Mouse (Mus musculus): Measurements from ENCODE around the gene Naa38. TPM values are rescaled to one million over a fixed set of nuclear protein-coding genes. Genes with fewer than 3 reads are reported as not detected.

Naa38 gene
- polyA plus RNA-seq, 1 experiment = 43.9 TPM

DNA sequence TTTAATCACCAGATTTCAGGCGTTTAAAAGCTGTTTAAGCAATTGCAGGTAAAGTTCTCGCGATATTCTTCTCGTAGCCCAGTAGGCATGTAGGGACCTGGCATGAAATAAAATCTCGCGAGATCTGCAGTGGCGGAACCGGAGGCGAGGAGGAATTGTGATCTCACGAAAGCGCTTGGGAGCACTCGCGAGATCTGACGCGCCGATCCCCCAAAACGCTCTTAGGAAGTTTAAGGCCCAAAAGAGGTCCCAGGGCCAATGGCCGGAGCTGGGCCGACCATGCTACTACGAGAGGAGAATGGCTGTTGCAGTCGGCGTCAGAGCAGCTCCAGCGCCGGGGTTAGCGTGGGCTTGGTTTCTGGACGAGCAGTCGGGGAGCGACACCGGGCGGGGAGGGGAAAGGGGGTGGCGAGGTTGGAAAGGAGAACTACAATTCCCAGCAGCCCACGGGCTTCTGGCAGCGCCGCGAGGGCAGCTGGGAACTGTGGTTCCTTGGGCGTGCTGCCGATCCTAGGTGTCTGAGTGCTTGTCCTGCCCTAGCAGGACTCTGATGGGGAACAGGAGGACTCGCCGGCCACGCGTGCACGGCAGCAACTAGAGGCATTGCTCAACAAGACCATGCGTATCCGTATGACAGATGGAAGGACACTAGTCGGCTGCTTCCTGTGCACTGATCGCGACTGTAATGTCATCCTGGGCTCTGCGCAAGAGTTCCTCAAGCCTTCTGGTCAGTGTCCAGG, 517 bp downstream of the Naa38 start:
- 0 out of 2 replicates have a peak, but pooled peaks cover 2% of the 10 kb centered on the region for H3K4me1 ChIP-seq (ENCODE audit: control insufficient read depth, insufficient read depth, low read length)
- TF ChIP-seq CTCF (IDR thresholded peaks at IDR 0.05; ENCODE audit: control insufficient read depth, insufficient read depth, low read length) (no peak), POLR2A (IDR thresholded peaks at IDR 0.05; ENCODE audit: borderline replicate concordance, control insufficient read depth, low read depth, low read length) (peak; percentile 75)
- under 1% methylated on average over 48 of the region's 48 CpGs for WGBS
- peak overlapping the region; percentile 98 for H3K27ac ChIP-seq (ENCODE audit: control insufficient read depth, insufficient read depth, low read depth, low read length, poor library complexity)
- H3K4me3 ChIP-seq (replicated peaks; ENCODE audit: control insufficient read depth, low read depth, low read length) = peak overlapping the region; percentile 74

DNA sequence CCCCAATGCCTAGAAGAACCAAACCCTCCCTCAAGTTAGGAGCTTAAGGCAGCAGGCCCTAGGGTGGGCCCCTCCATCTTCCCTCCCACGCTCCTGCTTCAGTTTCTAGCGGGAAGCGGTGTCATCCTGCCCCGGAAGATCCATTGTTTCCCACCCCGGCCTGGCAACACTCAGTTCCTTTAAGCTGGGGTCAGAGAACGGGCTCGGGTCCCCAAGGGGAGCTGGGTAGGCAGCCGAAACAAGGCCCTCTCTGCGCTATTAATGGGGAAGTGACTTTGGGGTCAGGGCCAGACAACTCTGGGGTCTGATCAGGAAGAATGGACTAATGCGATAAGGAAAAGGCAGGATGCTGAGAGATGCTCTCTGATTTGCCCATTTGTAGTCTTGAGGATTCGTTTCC, 1.5 kb downstream of the Naa38 start:
- Histone ChIP-seq H3K4me1 (ENCODE audit: control insufficient read depth, insufficient read depth, low read length) (peaks cover 4% of the 10 kb centered on the region; the same call in 1 of the 2 replicates), H3K27ac (ENCODE audit: control insufficient read depth, insufficient read depth, low read depth, low read length, poor library complexity) (peak overlapping the region; percentile 25; the same call in 1 of the 2 replicates), H3K4me3 (replicated peaks; ENCODE audit: control insufficient read depth, low read depth, low read length) (peak overlapping the region; percentile 74)
- TF ChIP-seq CTCF (IDR thresholded peaks at IDR 0.05; ENCODE audit: control insufficient read depth, insufficient read depth, low read length) = no peak
- no peak for TF ChIP-seq POLR2A (IDR thresholded peaks at IDR 0.05; ENCODE audit: borderline replicate concordance, control insufficient read depth, low read depth, low read length)
- 12% methylated on average over 11 of the region's 11 CpGs for WGBS

DNA sequence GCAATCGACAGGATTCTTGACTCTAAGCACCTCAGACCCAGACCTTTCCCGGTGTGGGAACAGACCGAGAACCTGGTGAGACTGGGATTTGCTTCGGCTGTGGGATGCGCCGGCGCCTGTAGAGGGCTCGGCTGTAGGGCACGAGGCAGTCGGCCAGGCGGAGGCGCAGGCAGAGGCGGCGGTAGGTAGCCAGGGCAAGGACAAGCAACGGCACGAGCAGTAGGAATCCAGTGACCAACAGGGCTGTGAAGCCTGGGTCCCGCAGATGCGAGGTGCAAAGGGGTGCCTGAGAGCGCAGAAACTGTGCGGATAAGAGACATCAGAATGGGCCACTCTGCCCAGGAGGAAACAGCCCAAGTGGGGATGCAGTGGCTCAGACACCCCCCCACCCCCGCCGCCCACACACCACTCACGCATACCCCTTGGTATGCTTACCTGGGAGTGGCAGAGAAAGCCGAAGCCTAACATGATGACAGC, 2.3 kb downstream of the Naa38 start:
- 76% methylated on average over 24 of the region's 24 CpGs for WGBS
- no peak overlapping the region for H3K4me3 ChIP-seq (replicated peaks; ENCODE audit: control insufficient read depth, low read depth, low read length)
- peaks cover 4% of the 10 kb centered on the region; the same call in 1 of the 2 replicates for H3K4me1 ChIP-seq (ENCODE audit: control insufficient read depth, insufficient read depth, low read length)
- H3K27ac ChIP-seq (ENCODE audit: control insufficient read depth, insufficient read depth, low read depth, low read length, poor library complexity) = no peak overlapping the region
- no peak for TF ChIP-seq POLR2A (IDR thresholded peaks at IDR 0.05; ENCODE audit: borderline replicate concordance, control insufficient read depth, low read depth, low read length)
- TF ChIP-seq CTCF (IDR thresholded peaks at IDR 0.05; ENCODE audit: control insufficient read depth, insufficient read depth, low read length) = no peak

- Histone ChIP-seq H3K4me1 (ENCODE audit: control insufficient read depth, insufficient read depth, low read length) (peaks cover 4% of the 10 kb centered on the region; the same call in 1 of the 2 replicates), H3K27ac (ENCODE audit: control insufficient read depth, insufficient read depth, low read depth, low read length, poor library complexity) (no peak within 1 kb of the TSS), H3K4me3 (replicated peaks; ENCODE audit: control insufficient read depth, low read depth, low read length) (no peak within 1 kb of the TSS)
- TF ChIP-seq CTCF (IDR thresholded peaks at IDR 0.05; ENCODE audit: control insufficient read depth, insufficient read depth, low read length) (no peak), POLR2A (IDR thresholded peaks at IDR 0.05; ENCODE audit: borderline replicate concordance, control insufficient read depth, low read depth, low read length) (no peak)
- 55% methylated on average over 16 of the region's 16 CpGs for WGBS
Observed at GRCm38 (mm10) chr11:69398059-69398458, 2.8 kb downstream of the Naa38 start, which contains the start of gene Tmem88. Tmem88 (minus strand) TSS chr11:69398234.

DNA sequence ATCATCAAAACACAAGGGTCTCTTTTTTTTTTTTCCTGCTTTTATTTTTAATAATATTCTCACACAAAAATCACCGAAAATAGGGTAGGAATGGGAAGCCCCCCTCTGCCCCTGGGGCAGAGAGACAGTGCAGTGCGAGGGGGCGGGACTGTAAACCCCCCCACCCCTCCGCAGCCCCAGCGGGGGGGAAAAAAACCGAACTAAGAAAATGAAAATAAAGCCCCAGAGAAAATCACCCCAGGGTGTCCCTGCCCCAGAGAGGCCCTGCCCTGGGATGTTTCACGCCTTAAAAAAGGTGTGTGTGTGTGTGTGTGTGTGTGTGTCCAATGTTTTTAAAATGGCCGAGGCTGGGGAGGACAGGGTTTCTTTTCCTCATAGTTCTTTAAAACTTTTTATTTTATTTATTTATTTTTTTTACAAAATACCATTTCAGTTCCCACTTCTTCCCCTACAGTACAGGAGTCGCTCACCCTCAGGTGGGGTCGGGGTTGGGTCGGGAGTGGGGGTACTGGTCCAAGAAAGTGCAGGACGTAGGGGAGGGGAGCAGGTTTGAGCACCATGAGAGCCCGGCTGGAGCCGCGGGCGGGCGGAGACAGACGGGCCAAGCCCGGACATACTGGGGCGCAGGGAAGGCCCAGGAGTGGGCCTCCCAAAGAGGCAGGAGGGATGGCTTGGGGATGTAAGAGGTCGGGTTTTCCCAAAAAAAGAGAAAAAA, 3.4 kb downstream of the Naa38 start:
- TF ChIP-seq CTCF (IDR thresholded peaks at IDR 0.05; ENCODE audit: control insufficient read depth, insufficient read depth, low read length) (no peak), POLR2A (IDR thresholded peaks at IDR 0.05; ENCODE audit: borderline replicate concordance, control insufficient read depth, low read depth, low read length) (no peak)
- no peak overlapping the region for H3K27ac ChIP-seq (ENCODE audit: control insufficient read depth, insufficient read depth, low read depth, low read length, poor library complexity)
- H3K4me3 ChIP-seq (replicated peaks; ENCODE audit: control insufficient read depth, low read depth, low read length) = no peak overlapping the region
- 88% methylated on average over 21 of the region's 21 CpGs for WGBS
- peaks cover 4% of the 10 kb centered on the region; the same call in 1 of the 2 replicates for H3K4me1 ChIP-seq (ENCODE audit: control insufficient read depth, insufficient read depth, low read length)

DNA sequence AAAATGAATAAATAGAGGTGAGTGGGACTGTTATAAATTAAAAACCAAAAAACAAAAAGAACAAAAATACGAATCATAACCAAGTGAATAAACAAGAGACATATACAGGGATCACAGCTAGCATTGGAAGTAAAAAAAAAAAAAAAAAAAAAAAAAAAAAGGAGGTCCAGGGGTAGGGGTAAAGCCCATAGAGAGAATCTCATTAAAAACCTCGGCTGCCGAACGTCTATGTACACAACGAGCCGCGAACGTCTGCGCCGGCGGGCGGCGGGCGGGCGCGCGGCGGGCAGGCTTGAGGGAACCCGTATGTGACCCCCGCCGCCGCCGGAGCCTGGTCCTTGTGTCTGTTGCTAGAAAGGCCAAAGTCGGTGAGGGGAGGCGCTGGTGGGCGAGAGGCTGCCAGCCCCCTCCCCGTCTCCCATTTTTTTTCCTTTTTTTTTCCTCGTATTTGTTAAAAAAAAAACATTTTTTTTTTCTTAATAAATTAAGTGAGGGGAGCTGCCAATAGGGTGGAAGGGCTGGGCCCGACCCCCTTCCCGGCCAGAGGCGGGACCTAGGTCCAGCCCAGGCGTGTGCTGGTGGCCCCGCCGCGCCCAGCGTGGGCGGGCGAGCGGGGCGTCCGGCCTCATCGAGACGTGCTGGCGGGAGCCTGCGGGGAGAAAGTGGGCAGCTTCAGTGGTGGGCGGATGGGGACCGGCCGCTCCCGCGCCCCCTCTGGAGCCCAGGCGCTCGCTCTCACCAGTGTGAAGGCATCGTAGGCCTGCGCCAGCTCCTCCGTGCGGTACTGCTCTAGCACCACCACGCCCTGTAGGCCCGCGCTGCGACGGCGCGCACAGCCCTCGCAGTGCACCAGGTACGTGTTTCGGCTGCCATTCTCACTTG, 4.2 kb downstream of the Naa38 start:
- Histone ChIP-seq H3K4me3 (replicated peaks; ENCODE audit: control insufficient read depth, low read depth, low read length) (no peak overlapping the region), H3K27ac (ENCODE audit: control insufficient read depth, insufficient read depth, low read depth, low read length, poor library complexity) (no peak overlapping the region), H3K4me1 (ENCODE audit: control insufficient read depth, insufficient read depth, low read length) (peaks cover 4% of the 10 kb centered on the region; the same call in 1 of the 2 replicates)
- 93% methylated on average over 65 of the region's 66 CpGs for WGBS
- TF ChIP-seq POLR2A (IDR thresholded peaks at IDR 0.05; ENCODE audit: borderline replicate concordance, control insufficient read depth, low read depth, low read length) (no peak), CTCF (IDR thresholded peaks at IDR 0.05; ENCODE audit: control insufficient read depth, insufficient read depth, low read length) (no peak)

DNA sequence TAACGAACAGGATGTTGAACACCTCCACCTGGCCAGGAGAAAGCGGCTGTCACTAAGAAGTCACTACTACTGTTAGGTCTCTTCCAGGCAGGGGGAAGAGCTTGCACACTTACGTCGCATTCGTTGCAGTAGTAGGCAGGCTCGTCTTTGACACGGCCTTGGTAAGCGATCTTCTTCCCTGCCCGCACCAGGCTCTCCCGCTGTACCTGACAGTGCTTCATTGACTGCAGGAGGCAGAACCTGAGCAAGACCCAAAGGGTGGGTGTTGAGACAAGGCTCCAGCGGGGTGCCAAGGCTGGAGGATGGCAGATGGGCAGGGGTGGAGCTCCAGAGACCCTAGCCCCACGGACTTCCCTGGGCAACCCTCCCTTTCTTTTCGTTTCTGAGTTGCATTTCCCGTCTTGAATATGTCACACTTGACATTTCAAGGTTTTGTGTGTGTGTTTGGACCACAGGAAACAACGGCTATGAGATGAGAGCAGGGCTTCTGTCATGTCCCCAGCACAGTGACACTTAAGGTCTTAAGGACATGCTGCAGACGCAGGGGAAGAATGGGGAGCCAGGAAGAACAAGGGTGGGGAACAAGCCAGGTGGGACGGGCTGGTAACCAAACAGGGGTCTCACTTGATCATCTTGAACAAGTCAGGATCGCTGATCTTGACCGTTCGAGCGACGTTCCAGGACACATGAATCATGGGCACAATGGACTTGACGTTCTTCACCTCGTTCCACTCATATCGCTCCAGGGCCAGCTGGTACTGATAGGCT, 5.0 kb downstream of the Naa38 start:
- Histone ChIP-seq H3K27ac (ENCODE audit: control insufficient read depth, insufficient read depth, low read depth, low read length, poor library complexity) (no peak overlapping the region), H3K4me3 (replicated peaks; ENCODE audit: control insufficient read depth, low read depth, low read length) (no peak overlapping the region), H3K4me1 (ENCODE audit: control insufficient read depth, insufficient read depth, low read length) (peaks cover 4% of the 10 kb centered on the region; the same call in 1 of the 2 replicates)
- 91% methylated on average over 25 of the region's 25 CpGs for WGBS
- TF ChIP-seq POLR2A (IDR thresholded peaks at IDR 0.05; ENCODE audit: borderline replicate concordance, control insufficient read depth, low read depth, low read length) = no peak
